Mouse (Mus musculus) intestine, embryonic 16.5 days (tissue): ENCODE data around the gene Acaca. TPM values are rescaled to one million over a fixed set of nuclear protein-coding genes. Genes with fewer than 3 reads are reported as not detected.
"Not testable (repeated sequence)": the region's sequence is repeated elsewhere in the genome, so short reads cannot be mapped to it uniquely, and the experiment has no call there.

ENCODE experiments used
- ATAC-seq: fragments of 200-750 bp; cut with Nextera tagmentation; 2 replicates; pipeline ENCODE4 v1.8.0; 2017; ENCODE audit warnings: moderate TSS enrichment, moderate library complexity
- H3K27ac ChIP-seq: fragments of 300-500 bp; sonication (generic); 2 replicates; pipeline ENCODE4 v1.5.1; 2014; ENCODE audit warnings: mild to moderate bottlenecking, low read length
- H3K27me3 ChIP-seq: fragments of 300-500 bp; sonication (generic); replicated peaks from 2 replicates; pipeline ENCODE4 v1.6.1; 2014; ENCODE audit warnings: low read length, control low read depth, mixed read lengths; ENCODE audit not compliant: control insufficient read depth, insufficient read depth
- H3K36me3 ChIP-seq: fragments of 300-500 bp; sonication (generic); 2 replicates; pipeline ENCODE4 v1.6.1; 2014; ENCODE audit warnings: low read length, control low read depth; ENCODE audit not compliant: control insufficient read depth, insufficient read depth
- H3K4me1 ChIP-seq: fragments of 300-500 bp; sonication (generic); 2 replicates; pipeline ENCODE4 v1.6.1; 2014; ENCODE audit warnings: low read length, control low read depth, mixed read lengths; ENCODE audit not compliant: control insufficient read depth, insufficient read depth
- H3K4me2 ChIP-seq: fragments of 300-500 bp; sonication (generic); 2 replicates; pipeline ENCODE4 v1.6.1; 2014; ENCODE audit warnings: low read depth, low read length, control low read depth
- H3K4me3 ChIP-seq: fragments of 300-500 bp; sonication (generic); 2 replicates; pipeline ENCODE4 v1.5.1; 2014; ENCODE audit warnings: mild to moderate bottlenecking, low read length
- H3K9ac ChIP-seq: fragments of 300-500 bp; sonication (generic); 2 replicates; pipeline ENCODE4 v1.6.1; 2014; ENCODE audit warnings: low read depth, low read length
- H3K9me3 ChIP-seq: fragments of 300-500 bp; sonication (generic); 2 replicates; pipeline ENCODE4 v1.6.1; 2016; ENCODE audit warnings: low read length, control low read depth; ENCODE audit not compliant: control insufficient read depth
- WGBS: fragments of 180-500 bp; shearing (Covaris S2); extraction: QIAGEN DNeasy Blood & Tissue Kit; methylation state at CpG from one replicate; pipeline ENCODE4 v1.1.7; 2014; 5-methylcytosine and 5-hydroxymethylcytosine counted together
- polyA plus RNA-seq: library from polyadenylated mRNA; unstranded; fragments of >200 nt; fragmentation: Nextera tagmentation; extraction: Ambion mirVana; gene quantifications from 2 replicates; pipeline ENCODE4 v1.2.1, GENCODE M21; 2015

Gene Acaca
- polyA plus RNA-seq, 1 experiment from 2014 or later: 8.3 TPM

DNA sequence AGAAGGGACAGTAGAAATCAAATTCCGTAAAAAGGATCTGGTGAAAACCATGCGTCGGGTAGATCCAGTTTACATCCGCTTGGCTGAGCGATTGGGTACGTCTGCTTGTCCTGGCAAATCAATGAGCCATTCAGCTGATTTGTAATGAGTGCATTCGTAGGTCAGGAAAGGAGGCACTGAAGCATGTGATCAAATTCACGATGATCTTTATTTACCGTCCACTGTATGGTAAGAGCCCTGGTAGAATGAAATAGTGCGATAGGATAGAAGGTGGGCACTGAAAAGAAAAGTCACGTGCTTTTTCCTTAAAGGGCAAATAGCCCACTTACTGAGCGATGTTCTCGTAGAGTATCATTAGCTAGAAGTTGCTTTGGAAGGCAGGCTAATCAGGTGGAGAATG, 253.0 kb downstream of the Acaca start:
- no peak overlapping the region for H3K4me3 ChIP-seq
- H3K9ac ChIP-seq: no peak overlapping the region
- H3K4me1 ChIP-seq: no peaks in the 10 kb centered on the region
- H3K36me3 ChIP-seq: no peaks in the 10 kb centered on the region
- WGBS: 84% methylated on average over 13 of the region's 13 CpGs
- no peaks in the 10 kb centered on the region for H3K27me3 ChIP-seq
- H3K9me3 ChIP-seq: no peaks in the 10 kb centered on the region
- ATAC-seq: no peak
- no peak overlapping the region for H3K4me2 ChIP-seq
- H3K27ac ChIP-seq: no peak overlapping the region

- H3K4me2 ChIP-seq: no peak overlapping the region
- no peaks in the 10 kb centered on the region for H3K9me3 ChIP-seq
- H3K27me3 ChIP-seq: no peaks in the 10 kb centered on the region
- WGBS: 76% methylated on average over 6 of the region's 6 CpGs
- no peaks in the 10 kb centered on the region for H3K36me3 ChIP-seq
- no peak overlapping the region for H3K27ac ChIP-seq
- H3K9ac ChIP-seq: no peak overlapping the region
- no peak overlapping the region for H3K4me3 ChIP-seq
- no peak for ATAC-seq
- no peaks in the 10 kb centered on the region for H3K4me1 ChIP-seq
These were observed 254.4 kb downstream of the Acaca start for GRCm38 (mm10) chr11:84383891-84384290.

- WGBS: 69% methylated on average over 6 of the region's 6 CpGs
- peak; percentile 55; the same call in 1 of the 2 replicates for ATAC-seq
These were observed 259.9 kb downstream of the Acaca start for GRCm38 (mm10) chr11:84389332-84389731.

DNA sequence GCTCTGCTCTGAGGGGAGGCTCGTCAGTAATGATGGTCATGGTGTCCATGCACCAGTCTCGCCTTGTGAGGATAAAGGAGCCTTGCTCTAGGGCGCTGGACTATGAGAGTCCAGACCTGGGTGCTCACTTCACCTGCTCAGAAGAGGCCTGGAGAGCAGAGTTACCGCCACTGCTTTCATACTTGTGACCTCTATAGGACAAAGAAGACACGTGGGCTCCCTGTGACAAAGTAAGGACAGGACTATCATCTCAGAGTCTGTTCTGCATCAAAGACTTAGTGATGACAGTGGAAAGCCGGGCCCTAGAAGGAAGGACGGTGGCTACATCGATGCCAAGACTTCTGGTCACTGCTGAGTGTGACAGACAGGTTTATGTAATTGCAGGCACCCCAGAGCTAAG, 261.7 kb downstream of the Acaca start:
- ATAC-seq: no peak
- Histone ChIP-seq H3K4me2 (no peak overlapping the region), H3K27ac (no peak overlapping the region), H3K27me3 (no peaks in the 10 kb centered on the region), H3K4me1 (no peaks in the 10 kb centered on the region), H3K9ac (no peak overlapping the region), H3K4me3 (no peak overlapping the region), H3K36me3 (peaks cover 3% of the 10 kb centered on the region; the same call in 1 of the 2 replicates), H3K9me3 (no peaks in the 10 kb centered on the region)
- 87% methylated on average over 8 of the region's 8 CpGs for WGBS

More at GRCm38 (mm10) chr11:84389332-84389731, 259.9 kb downstream of the Acaca start:
- Histone ChIP-seq H3K27me3 (no peaks in the 10 kb centered on the region), H3K9ac (no peak overlapping the region), H3K4me3 (no peak overlapping the region), H3K4me1 (no peaks in the 10 kb centered on the region), H3K4me2 (no peak overlapping the region), H3K9me3 (no peaks in the 10 kb centered on the region), H3K27ac (no peak overlapping the region), H3K36me3 (peaks cover 3% of the 10 kb centered on the region; the same call in 1 of the 2 replicates)

- H3K4me3 ChIP-seq, H3K4me1 ChIP-seq, H3K9me3 ChIP-seq, H3K4me2 ChIP-seq, H3K36me3 ChIP-seq, H3K27ac ChIP-seq, H3K9ac ChIP-seq, ATAC-seq, H3K27me3 ChIP-seq: not testable (repeated sequence)
- WGBS: 82% methylated on average over 7 of the region's 7 CpGs
These were observed 262.6 kb downstream of the Acaca start for GRCm38 (mm10) chr11:84392066-84392465.

DNA sequence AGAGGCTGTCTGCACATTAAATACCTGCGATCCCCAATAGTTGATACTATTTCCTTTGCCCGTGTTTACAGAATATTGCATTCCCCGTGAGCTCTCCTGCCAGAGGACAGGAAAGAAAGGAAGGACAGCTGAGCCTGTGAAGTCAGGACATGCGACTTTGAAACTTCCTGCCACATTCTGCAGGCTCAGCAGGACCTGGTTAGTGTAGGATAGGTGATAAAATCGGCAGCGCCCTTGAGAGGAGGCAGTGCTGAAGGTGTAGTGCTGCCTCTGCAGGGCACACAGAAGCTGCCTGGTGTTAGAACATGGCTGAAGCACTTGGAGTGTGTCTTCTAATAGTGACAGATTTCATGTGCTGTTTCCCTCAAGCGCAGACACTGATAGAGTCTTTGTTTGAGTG, 264.1 kb downstream of the Acaca start:
- no peaks in the 10 kb centered on the region for H3K27me3 ChIP-seq
- no peaks in the 10 kb centered on the region for H3K9me3 ChIP-seq
- H3K36me3 ChIP-seq: peaks cover 3% of the 10 kb centered on the region; the same call in 1 of the 2 replicates
- WGBS: 54% methylated on average over 7 of the region's 7 CpGs
- no peak overlapping the region for H3K4me3 ChIP-seq
- H3K9ac ChIP-seq: no peak overlapping the region
- H3K4me2 ChIP-seq: no peak overlapping the region
- H3K4me1 ChIP-seq: no peaks in the 10 kb centered on the region
- H3K27ac ChIP-seq: no peak overlapping the region
- ATAC-seq: peak; percentile 64

DNA sequence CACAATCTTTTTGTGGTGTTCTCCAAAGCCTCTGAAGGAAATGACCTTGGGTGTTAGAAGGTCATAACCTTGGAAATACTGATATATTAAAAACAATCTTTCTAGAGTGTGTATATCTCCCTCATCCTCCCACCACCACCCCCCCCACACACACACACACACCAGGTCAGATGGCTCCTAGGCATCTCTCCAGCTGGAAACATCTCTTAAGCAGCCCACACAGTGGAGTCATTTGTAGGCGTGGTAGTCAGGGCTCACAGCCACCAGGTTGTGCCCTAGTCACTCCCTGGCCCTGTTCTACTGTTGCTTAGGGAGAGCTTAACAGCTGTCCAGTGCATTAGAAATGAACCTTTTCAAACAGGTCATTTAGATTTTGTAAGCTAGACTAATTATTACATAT, 265.5 kb downstream of the Acaca start:
- no peak overlapping the region for H3K27ac ChIP-seq
- H3K4me2 ChIP-seq: no peak overlapping the region
- peaks cover 3% of the 10 kb centered on the region; the same call in 1 of the 2 replicates for H3K36me3 ChIP-seq
- 82% methylated on average over 1 of the region's 1 CpGs for WGBS
- no peak overlapping the region for H3K4me3 ChIP-seq
- no peaks in the 10 kb centered on the region for H3K4me1 ChIP-seq
- H3K27me3 ChIP-seq: no peaks in the 10 kb centered on the region
- H3K9me3 ChIP-seq: no peaks in the 10 kb centered on the region
- H3K9ac ChIP-seq: no peak overlapping the region
- ATAC-seq: no peak

DNA sequence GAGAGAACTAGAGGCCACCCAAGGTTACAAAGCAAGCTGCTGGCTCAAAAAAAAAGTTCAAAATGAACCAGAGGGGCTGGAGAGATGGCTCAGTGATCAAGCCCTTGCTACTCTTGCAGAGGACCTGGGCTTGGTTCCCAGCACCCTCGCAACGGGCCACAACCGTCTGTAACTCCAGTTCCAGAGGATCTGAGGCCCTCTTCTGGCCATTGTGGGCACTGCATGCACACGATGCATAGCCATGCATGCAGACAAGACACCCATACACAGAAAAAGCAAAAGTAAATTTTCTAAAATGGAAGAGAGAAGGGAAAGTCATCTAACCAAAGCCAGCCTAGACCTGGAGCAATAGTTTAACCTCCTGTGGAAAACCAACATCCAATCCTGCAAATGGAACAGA, 277.3 kb downstream of the Acaca start:
- no peaks in the 10 kb centered on the region for H3K27me3 ChIP-seq
- no peak overlapping the region for H3K4me2 ChIP-seq
- H3K27ac ChIP-seq: no peak overlapping the region
- no peaks in the 10 kb centered on the region; the same call in 1 of the 2 replicates for H3K4me1 ChIP-seq
- ATAC-seq: no peak
- H3K9me3 ChIP-seq: 0 out of 2 replicates have a peak, but pooled peaks cover 6% of the 10 kb centered on the region
- WGBS: 96% methylated on average over 4 of the region's 4 CpGs
- H3K9ac ChIP-seq: no peak overlapping the region
- no peaks in the 10 kb centered on the region for H3K36me3 ChIP-seq
- H3K4me3 ChIP-seq: no peak overlapping the region

DNA sequence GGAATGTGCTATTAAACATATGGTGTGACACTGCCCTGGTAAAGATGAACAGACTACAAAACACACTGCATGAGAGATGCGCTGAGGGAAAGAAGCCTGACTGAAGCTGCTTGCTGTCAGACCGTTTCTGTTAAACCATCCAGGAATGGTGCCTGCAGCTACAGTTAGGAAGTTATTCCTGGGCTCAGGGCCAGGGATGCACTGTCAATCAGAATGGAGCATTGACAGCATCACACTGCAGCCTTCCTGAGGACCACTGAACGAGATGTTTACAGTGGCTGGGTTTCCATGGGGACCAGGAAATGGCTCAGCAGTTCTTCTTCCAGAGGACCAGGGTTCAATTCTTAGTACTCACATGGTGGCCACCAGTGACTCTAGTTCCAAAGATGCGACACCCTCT, 280.9 kb downstream of the Acaca start:
- Histone ChIP-seq H3K27me3 (no peaks in the 10 kb centered on the region), H3K4me1 (peaks cover 3% of the 10 kb centered on the region), H3K4me3 (no peak overlapping the region), H3K36me3 (no peaks in the 10 kb centered on the region), H3K4me2 (no peak overlapping the region), H3K27ac (no peak overlapping the region), H3K9me3 (0 out of 2 replicates have a peak, but pooled peaks cover 6% of the 10 kb centered on the region), H3K9ac (no peak overlapping the region)
- WGBS: 55% methylated on average over 4 of the region's 4 CpGs
- ATAC-seq: no peak
